Mouse (Mus musculus): Measurements from ENCODE around the gene Olfr629.
"Not testable (repeated sequence)": the region's sequence is repeated elsewhere in the genome, so short reads cannot be mapped to it uniquely, and the experiment has no call there.

Olfr629 gene

GRCm38 (mm10) chr7:103744843-103745242 lies at the start of gene Olfr629:
Olfr629 (minus strand) TSS chr7:103744943.
- DNase-seq (ENCODE audit: low spot score), result no peak

GRCm38 (mm10) chr7:103792669-103793388 lies 48.1 kb upstream of the Olfr629 start:
- no peak for DNase-seq (ENCODE audit: low spot score)

- no peak for DNase-seq (ENCODE audit: low spot score)
These were observed 47.0 kb upstream of the Olfr629 start, which contains the start of gene Olfr67 for GRCm38 (mm10) chr7:103791721-103792120. Olfr67 (minus strand) TSS chr7:103791821.

- DNase-seq (ENCODE audit: low spot score), result no peak
These were observed 34.9 kb upstream of the Olfr629 start, which contains the start of gene Olfr68 for GRCm38 (mm10) chr7:103779598-103779997. Olfr68 (minus strand) TSS chr7:103779698.

- DNase-seq (ENCODE audit: low spot score), result not testable (repeated sequence)
These were observed 32.9 kb upstream of the Olfr629 start for GRCm38 (mm10) chr7:103777652-103778051.

- DNase-seq (ENCODE audit: low spot score), result no peak
These were observed 26.8 kb upstream of the Olfr629 start, which contains the start of gene Olfr69 for GRCm38 (mm10) chr7:103771494-103771893. Olfr69 (minus strand) TSS chr7:103771594.

- not testable (repeated sequence) for DNase-seq (ENCODE audit: low spot score)
These were observed 22.9 kb upstream of the Olfr629 start for GRCm38 (mm10) chr7:103767687-103768086.

GRCm38 (mm10) chr7:103762212-103762611 lies 17.5 kb upstream of the Olfr629 start:
- DNase-seq (ENCODE audit: low spot score), result not testable (repeated sequence)

- DNase-seq (ENCODE audit: low spot score), result no peak
These were observed 12.5 kb upstream of the Olfr629 start, which contains the start of gene Olfr630 for GRCm38 (mm10) chr7:103757233-103757632. Olfr630 (minus strand) TSS chr7:103757333.

- no peak for DNase-seq (ENCODE audit: low spot score)
These were observed 14.7 kb downstream of the Olfr629 start, which contains the start of gene Olfr628 for GRCm38 (mm10) chr7:103730074-103730473. Olfr628 (plus strand) TSS chr7:103730374.

GRCm38 (mm10) chr7:103716398-103716797 lies 28.3 kb downstream of the Olfr629 start:
- DNase-seq (ENCODE audit: low spot score), result not testable (repeated sequence)

GRCm38 (mm10) chr7:103714371-103714770 lies 30.4 kb downstream of the Olfr629 start, which contains the start of gene Olfr243:
Olfr243 (plus strand) TSS chr7:103714671.
- DNase-seq (ENCODE audit: low spot score), result no peak

- DNase-seq (ENCODE audit: low spot score), result no peak
These were observed 32.7 kb downstream of the Olfr629 start for GRCm38 (mm10) chr7:103712024-103712423.

GRCm38 (mm10) chr7:103699469-103699868 lies 45.3 kb downstream of the Olfr629 start:
- DNase-seq (ENCODE audit: low spot score), result no peak
